Mouse (Mus musculus) cerebellum, adult 2 months (tissue): ENCODE measurements at regions not wholly inside any gene's neighbourhood (a gene's known extent, or its start where the extent isn't known, plus 50 kb on each side); places are given as distances from the start of the nearest gene placed in this dataset.

Source experiments
- CTCF ChIP-seq: fragments of 200-500 bp; IDR thresholded peaks from 2 replicates; pipeline ENCODE4 v1.5.1; 2011; ENCODE audit warnings: low read depth, mild to moderate bottlenecking, control low read depth, low read length, moderate library complexity, borderline replicate concordance; ENCODE audit not compliant: insufficient read depth
- POLR2A ChIP-seq: fragments of 200-500 bp; IDR thresholded peaks from 2 replicates; pipeline ENCODE4 v1.6.1; 2011; ENCODE audit warnings: low read length, control low read depth, borderline replicate concordance; ENCODE audit not compliant: insufficient read depth

GRCm38 (mm10) chr11:52460190-52460780 lies 64.1 kb downstream of the 9530068E07Rik start:
- no peak for TF ChIP-seq POLR2A
- no peak for TF ChIP-seq CTCF
